Mouse (Mus musculus): ENCODE results near the gene Hes2.

Hes2 gene

DNA sequence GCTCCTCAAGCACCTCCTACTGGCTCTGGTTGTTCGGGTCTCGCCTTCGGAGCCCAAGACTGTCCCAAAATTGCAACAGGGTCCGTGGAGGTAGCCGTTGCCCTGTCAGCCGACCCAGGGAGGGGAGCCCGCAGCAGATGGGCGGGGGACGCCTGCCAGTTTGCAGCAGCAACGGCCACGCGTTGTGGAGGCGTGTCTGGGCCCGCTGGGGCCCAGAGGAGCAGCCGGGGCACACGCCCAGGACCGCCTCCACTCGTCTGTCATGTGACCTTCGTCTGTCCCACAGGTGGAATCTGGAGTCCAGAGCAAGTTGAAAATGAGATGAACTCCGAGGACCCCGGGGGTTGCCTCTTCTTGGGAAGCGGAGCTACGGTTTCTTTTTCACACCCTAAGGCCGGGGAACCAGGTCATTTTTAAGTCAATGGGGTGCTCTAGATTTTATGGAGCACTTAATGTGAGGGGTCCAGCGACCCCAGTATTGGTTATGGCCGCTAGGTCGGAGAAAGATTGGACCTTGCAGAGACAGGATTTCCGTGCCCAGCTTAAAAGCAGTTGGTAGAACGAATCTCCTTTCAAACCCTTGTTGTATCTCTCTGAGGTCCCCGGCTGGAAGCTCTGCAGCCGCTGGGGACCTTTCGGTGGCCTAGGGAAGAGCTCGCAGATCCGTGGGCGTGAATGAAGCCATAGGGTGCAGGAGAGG lies at the start of gene Hes2:
Gene Hes2, plus strand, starts transcription at position 283 of the 700 bp plus-strand sequence.
- no peak for DNase-seq (ENCODE audit: low read depth, low spot score)

DNA sequence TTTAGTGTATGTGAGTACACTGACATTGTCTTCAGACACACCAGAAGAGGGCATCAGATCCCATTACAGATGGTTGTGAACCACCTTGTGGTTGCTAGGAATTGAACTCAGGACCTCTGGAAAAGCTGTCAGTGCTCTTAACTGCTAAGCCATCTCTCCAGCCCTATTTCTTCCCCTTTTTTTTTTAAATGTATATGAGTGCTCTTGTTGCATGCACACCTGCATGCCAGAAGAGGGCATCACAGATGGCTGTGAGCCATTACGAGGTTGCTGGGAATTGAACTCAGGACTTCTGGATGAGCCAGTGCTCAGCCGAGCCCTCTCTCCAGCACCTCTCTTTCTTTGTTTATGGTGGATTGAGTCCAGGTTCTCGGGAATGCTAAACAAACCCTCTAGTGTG lies 49.2 kb upstream of the Hes2 start:
- DNase-seq (ENCODE audit: low read depth, low spot score) = no peak

DNA sequence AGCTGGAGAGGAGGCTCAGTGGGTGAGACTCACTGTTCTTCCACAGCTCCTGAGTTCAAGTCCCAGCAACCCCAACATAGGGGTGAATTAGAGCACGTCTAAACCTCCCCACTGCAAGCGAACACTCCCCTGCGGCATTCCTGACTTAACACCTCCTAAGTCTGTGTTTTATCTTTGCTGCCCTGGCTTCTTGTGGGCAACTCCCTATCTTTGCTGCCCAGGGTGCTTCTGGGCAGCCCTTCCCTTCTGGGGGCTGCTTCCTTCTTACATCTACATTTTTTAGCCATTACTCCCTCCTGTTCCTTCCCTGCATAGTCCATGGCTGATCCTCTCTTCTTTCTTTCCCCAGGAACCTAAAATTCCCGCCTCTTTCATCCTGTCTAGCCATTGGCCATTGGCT lies 48.0 kb upstream of the Hes2 start:
- no peak for DNase-seq (ENCODE audit: low read depth, low spot score)

DNA sequence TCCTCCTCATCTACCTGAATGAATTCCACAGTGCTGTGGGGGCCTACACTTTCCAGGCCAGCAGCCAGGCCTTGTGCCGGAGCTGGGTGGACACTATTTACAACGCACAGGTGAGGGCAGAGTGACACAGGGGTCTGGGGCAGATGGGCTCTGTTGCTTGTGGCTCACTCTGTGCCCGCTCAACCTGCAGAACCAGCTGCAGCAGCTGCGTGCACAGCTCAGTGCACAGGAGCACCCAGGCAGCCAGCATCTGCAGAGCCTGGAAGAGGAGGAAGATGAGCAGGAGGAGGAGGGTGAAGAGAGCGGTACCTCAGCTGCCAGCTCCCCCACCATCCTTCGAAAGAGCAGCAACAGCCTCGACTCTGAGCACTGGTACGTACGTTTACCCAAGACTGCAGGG lies 46.3 kb upstream of the Hes2 start:
- DNase-seq (ENCODE audit: low read depth, low spot score) = no peak

DNA sequence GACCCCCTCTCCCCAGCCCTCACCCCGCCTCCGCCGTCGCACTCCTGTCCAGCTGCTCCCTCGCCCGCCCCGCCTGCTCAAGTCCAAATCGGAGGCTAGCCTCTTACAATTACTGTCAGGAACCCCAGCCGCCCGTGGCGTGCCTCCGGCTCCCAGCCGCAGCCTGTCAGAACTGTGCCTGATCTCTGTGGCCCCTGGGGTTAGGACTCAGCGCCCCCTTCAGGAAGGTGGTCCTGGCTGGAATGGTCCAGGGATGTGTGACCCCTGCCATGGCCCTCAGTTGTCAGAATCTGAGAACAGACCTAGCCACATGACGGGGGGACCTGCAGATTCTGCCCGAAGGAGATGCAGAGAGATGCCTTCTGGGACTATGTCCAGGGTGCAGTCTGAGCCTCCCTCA lies 44.6 kb upstream of the Hes2 start:
- DNase-seq (ENCODE audit: low read depth, low spot score) = no peak

DNA sequence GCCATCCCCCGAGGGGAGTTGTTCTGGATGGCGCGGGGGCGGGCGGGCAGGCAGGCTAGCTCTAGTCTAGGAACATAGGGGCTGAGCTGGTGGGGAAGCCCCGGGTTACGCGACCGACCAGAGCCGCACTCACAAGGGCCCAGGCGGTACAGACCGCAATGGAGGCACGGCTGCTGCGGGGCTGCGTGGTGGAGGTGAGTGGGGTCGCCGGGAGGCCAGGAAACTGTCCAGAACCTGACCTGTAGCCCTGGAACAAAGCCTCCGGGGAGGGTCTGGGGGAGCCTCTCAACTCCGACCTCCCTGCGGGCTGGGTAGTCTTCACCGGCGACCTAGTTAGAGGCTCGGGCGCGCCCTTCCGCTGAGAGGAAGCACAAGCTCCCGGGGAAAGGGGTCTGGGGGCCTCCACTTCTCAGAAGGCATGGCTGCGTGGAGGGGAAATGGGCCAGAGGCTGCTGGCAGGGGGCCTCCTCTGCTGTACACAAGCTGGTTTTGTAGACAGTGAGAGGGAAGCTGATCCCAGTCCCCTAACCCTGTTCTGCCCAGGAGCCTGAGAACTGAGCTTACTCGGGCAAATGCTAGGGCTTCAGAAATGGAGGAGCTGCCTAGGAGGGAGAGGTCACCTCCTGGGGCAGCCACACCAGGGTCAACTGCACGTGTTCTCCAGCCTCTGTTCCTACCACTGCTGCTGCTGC lies 42.6 kb upstream of the Hes2 start, which contains the start of gene Tnfrsf25:
Gene Tnfrsf25, plus strand, starts transcription at position 14 of the 692 bp plus-strand sequence.
- no peak for DNase-seq (ENCODE audit: low read depth, low spot score)

DNA sequence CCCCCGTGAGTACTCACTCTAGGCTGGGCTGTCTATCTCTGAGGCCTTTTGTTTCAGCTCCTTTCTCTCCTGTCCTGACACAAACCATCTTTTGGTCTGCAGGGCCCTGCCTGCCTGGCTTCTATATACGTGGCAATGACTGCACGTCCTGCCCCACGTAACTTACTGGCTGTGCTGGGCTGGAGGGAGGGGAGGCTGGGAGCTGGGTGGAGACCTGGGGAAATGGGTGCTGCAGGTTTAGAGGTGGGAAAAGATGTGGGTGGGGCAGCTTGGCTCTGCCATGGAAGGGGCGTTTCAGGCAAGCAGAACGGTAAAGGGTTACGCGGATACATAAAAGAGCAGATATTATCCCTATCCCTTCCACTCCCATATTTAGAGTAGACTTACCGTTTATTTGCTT lies 41.1 kb upstream of the Hes2 start:
- no peak for DNase-seq (ENCODE audit: low read depth, low spot score)

DNA sequence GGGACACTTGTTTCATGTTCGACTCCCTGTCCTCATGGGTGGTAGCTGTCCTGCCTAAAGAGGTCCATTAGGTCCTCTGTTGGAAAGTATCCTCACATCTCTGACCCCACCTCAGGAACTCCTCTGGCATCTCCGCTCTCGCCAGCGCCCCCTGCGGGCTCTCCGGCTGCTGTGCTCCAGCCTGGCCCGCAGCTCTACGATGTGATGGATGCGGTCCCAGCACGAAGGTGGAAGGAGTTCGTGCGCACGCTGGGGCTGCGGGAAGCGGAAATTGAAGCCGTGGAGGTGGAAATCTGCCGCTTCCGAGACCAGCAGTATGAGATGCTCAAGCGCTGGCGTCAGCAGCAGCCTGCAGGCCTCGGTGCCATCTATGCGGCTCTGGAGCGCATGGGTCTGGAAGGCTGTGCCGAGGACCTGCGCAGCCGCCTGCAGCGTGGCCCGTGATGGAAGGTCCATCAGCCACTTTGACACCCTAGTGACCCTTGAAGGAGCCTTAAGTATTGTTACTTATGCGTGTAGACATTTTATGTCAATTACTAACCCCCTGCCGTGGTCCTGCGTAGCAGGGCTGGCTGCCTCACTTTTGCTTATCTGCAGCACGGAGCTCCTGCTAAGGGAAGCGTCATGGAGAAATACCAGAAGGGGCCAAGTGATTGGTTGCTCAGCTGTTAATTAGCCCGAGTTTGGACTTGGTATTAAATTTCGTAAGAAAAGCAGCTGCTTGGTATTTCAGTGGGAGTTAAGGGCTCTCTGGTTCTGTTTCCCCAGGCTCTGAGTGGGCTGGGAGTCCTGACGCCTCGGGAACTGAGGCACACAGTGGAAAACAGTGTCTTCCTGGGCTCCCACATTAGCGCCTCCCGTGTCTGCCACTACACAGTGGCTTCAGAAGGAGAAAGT lies 39.0 kb upstream of the Hes2 start:
- DNase-seq (ENCODE audit: low read depth, low spot score) = no peak

DNA sequence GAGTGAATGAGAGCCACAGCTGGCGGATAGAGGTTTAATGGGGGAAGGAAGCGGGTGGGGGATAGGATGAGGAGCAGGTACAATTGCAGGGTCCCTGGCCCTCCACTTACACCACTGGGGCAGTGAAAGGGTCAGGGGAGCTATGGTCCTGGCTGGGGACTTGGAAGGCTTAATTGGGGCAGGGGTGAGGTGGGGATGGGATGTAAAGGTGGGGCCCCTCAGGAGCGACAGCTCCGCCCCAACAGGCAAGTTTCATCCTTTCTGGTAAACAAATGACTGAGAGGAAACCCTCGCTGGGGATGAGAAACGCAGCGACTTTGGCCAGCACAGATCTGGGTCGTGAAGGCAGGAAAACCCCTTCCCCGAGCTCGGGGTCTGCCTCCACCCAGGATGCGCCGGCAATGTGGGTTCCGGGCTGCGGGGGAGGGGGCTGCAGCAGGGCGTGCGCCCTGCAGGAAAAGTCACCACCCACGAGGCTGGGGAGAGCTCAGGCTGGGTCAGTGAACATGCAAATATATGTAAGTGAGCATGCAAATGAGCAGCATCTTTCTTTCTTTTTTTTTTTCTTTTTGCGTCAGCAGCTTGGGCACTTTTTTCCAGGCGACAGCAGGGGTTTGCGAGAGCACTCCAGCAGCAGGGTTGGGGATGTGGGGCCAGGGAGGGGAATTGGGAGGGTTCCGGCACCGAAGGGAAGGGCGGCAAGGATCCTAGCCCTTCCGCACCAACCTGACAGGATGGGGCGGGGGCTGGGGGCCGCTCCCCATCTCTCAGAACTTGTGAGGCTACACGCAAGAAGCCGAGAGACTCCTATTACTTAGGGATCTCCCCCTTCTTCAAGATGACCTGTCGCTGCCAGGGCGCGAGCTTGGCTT lies 38.1 kb upstream of the Hes2 start:
- DNase-seq (ENCODE audit: low read depth, low spot score) = no peak

DNA sequence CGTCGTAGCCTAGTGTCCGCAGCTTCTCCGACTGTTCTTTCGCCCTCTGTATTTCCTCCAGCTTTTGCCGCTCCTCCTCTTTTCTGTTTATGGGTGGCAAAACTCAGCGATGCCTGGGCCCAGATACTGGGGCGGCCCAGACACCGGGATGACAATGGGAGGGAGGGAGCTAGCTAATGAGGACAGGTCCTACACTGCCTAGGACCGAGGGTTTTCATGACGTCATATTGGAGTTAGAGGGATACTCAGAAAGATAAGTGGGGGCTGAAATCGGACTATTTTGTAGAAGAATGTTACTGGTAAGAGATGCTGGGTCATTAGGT lies 37.5 kb upstream of the Hes2 start:
- DNase-seq (ENCODE audit: low read depth, low spot score) = no peak

DNA sequence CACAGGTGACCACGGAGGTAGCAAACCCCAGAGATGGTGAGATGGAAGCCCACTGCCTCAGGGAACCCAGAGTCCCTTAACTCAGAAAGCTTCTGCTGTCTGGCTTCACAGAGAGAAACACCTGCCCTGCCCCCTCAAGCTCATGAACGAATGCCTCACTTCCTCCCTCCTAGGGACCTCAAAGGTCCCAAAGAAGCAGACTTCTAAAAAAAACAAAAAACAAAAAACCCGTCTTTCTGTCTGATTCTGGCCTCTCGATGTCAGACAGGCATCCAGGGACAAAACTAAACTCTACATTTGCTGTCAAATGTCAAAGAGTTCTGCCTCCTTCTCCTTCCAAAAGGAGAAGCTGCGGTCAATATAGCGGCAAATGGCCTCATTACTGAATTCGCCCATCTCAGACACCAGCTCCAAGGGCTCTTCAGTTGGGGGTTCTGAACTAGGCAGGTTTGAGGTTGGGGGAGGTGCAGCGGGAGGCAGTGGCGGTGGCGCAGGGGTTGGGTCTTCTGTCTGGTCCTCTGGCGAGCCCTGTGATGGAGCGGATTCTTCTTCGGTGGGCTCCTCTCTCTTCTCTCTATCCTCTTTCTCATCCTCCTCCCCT lies 34.2 kb upstream of the Hes2 start:
- DNase-seq (ENCODE audit: low read depth, low spot score) = no peak

DNA sequence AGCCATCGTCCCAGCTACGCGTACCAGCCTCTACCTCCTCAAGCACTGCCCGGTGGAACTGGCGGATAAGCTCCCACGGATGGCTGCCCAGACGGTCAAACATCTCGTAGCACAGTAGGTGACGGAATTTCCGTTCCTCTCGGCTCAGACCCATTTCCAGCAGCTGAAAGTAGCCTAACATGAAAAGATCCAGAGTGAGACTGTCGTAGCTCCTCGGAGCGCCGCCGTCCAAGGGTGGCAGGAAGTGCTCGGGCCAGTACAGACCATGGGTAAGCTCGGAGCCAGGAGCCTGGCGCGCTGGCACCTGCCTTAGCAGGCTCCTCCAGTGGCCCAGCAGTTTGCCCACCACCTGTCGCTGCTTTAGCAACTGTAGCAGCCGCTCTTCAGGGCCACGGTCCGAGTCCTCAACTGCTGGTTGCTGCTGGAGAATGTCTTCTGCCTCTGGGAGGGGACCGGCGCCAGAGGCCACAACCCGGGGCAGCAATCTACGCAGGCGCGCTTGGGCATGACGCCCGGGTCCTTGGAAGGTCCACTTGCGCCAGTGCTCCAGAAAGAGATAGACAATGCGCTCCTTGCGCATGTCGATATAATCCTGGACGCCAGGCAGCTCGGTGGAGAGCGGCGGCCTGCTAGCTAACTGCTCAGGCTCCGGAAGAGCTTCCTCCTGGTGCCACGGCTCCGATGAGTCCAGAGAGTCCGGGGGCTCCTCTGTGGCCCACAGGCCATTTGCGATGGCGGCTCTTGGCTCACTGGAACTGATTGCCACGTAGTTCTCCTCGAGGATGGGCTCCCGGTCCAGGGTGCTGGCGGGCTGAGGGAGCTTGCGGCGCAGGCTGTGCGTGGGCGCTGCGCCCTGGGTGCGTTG lies 33.3 kb upstream of the Hes2 start:
- DNase-seq (ENCODE audit: low read depth, low spot score) = no peak

DNA sequence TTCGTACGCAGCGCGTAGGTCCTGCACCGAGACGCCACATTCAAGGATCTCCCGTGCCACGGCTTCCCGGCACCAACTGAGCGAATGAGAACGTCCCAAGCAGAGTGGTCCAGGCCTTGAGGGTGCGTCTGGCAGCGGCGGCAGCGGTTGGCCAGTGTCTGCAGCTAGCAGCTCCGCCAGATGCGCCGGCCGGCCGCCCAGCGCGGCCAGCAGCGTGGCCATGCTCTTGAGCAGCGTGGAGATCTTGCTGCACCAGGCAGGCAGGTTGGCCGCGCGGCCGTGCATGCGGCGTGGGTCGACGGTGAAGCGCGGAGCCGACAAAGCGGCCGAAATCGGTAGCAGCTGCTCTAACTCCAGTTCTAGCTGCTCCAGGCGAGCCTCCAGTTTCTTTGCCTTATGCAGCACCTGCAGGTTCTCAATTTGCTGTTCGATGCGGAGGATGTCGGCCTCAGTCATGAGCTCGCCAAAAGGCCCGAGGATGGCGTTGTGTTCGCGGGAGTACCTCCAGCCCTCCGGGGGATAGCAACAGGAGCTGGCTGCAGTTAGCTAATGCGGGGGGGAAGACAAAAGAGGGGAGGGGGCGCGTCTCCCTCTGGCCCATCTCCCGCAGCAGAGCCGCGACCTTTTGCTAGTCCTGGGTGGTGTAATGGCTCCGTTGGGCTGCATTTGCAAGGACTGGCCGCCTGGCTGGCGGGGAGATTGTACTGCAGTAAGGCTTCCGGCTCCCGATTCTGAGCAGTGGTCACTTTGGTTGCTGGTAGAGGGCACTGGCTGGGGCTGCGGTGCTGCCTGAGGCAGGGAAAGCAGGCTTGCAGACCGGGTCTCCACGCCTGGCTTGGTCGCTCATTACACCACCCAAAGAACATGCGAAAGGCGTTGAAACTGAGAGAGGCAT lies 32.4 kb upstream of the Hes2 start:
- DNase-seq (ENCODE audit: low read depth, low spot score) = no peak

DNA sequence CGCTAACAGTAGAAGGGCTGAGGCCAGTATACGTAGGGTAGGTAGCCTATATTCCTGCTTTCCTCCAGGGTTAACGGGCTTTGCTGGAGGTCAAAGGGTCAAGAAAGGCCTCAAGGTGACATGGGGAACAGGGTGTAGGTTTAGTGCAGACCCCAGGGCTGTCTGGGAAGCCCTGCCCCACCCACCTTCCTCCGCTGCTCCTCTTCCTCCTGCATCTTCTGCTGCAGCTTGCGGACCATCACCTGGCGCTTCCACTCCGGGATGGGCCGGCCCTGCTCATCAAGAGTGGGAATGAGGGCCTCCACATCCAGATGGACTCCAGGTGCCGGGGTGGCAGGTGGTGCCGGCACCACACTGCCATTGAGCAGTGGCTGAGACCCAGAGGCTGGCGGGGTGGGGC lies 30.8 kb upstream of the Hes2 start:
- DNase-seq (ENCODE audit: low read depth, low spot score) = no peak

DNA sequence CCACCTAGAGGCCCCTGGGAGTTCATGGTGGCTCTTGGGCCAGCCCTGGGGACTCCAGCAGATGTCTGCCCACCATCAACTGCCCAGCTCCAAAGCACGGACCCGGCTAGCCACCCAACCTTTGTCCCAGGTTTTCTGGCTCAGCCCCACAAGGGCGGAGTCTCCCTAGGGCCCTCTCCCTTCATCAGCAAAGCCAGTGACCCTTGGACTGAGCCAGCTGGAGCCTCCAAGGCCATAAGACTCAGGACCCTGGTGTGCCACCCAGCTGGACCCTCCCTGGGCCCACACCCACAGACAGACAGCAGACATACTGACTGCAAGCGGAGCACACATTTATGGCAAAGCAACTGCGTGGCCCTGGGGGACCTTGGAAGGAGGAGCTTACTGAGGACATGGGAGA lies 29.9 kb upstream of the Hes2 start:
- DNase-seq (ENCODE audit: low read depth, low spot score) = no peak

DNA sequence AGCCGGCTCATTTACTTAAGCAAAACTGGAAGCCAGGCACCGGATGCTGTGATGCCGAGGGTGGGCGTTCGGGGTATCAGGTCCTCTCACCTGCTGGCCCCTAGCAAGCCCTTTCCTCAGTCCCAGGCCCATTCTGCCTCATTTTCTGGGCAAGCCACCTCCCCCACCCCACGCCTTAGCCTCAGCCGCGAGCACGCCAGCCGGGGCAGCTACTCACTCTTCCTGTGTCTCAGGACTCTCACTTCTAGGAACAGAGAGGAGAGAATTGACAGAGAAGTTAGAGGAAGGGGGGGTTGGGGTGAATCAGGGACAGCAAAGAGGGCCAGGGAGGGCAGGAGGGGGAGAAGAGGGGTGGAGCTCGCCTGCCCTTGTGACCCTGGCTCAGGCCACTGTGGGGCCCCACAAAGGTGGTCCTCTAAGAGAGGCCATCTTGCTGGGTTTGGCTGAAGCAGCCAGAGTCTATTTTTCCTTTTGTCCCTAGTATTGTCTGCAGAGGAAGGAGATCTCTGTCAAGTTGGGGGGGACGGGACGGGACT lies 29.2 kb upstream of the Hes2 start:
- DNase-seq (ENCODE audit: low read depth, low spot score) = no peak

DNA sequence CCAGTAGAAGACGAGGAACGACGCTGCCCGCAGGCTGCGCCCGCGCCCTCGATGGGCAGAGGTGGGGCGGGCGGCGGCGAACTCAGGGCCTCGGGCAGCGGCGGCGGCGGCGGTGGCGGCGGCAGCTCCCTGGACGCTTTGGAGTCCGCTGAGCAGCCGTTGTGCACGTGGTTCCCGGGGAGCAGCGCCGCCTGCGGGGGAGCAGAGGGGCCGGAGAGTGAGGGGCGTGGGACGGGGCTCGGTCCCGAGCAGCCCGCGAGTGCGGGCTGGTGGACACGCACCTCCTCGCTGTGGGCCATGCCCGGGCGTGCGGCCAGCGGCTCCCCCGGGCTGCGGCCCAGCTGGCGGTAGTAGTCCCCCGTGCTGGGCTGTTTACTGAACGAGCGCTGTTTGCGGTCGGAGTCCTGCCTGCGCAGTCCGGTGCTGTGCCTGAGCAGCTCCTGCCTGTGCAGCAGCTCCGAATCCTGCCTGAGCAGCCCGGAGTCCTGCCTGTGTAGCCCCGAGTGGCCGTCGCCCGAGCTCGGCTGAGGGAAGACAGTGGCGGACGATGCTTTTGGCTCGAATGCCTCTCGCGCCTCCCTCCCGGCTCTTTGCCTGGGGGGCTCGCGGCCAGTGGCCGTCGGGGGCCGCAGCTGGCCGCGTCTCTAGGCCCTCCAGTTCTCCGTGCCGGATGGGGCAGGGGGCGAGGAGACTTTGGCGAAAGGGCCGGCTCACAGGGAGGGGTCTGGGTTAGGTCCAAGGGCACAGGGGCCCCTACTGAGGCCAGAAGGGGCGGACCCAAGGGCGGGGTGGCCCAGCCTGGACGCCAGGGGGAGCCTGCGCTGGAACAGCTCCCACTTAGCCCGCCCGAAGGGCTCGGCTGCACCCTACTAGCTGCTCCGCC lies 27.7 kb upstream of the Hes2 start:
- DNase-seq (ENCODE audit: low read depth, low spot score) = no peak
